Mouse (Mus musculus) gastrocnemius, adult 8-10 months (tissue): Measurements from ENCODE around the gene Shc2. TPM values are rescaled to one million over a fixed set of nuclear protein-coding genes. Genes with fewer than 3 reads are reported as not detected.

Experiments
- DNase-seq, 2 experiments: peaks; one replicate each; pipeline ENCODE4 v3.0.0; 2022; ENCODE audit warnings: low spot score in 2 of 2
- total RNA-seq, 4 experiments: library from RNA; stranded (reverse); gene quantifications; 2 replicates each; pipeline ENCODE4 v1.2.4; 2022

Shc2 gene
- total RNA-seq, 4 experiments from 2014 or later, result 5.4 to 13.0 (median 8.7) TPM

DNA sequence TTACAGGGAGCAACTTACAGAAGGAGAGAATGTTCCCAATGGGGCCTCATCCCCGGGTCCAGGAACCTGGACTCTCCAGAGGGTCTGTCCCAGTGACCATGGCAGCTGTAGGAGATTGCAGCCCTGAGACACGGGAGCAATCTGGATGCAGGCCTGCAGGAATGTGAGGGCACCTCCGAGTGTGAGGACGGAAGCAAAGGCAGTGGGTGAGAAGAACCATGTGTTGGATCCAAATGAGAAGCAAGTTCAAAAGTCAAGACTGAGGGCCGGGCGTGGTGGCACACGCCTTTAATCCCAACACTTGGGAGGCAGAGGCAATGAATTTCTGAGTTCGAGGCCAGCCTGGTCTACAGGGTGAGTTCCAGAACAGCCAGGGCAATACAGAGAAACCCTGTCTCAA lies 56.2 kb downstream of the Shc2 start:
- no peak for DNase-seq

DNA sequence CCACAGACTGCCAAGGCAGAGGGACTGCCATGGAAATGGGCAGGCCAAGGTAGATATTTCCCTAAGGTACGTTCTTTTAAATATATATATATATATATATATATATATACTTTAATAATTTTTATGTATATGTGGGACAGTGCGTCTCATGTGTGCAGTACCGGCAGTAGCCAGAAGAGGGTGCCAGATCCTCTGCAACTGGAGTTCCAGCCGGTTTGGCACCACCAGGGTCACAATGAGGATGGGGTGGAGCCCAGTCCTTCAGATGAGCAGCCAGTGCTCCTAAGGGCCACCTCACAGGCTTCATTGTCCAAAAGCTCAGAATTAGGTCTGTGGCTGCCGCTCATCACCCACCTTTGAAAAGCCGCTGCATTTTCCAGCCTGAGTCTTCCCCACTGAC lies 56.9 kb downstream of the Shc2 start:
- DNase-seq, result no peak

GRCm38 (mm10) chr10:79580356-79580755 lies 57.4 kb downstream of the Shc2 start:
- no peak for DNase-seq

GRCm38 (mm10) chr10:79579781-79580180 lies 57.9 kb downstream of the Shc2 start:
- DNase-seq, result no peak

- DNase-seq, result no peak
Measured at GRCm38 (mm10) chr10:79578891-79579290, 58.8 kb downstream of the Shc2 start.

DNA sequence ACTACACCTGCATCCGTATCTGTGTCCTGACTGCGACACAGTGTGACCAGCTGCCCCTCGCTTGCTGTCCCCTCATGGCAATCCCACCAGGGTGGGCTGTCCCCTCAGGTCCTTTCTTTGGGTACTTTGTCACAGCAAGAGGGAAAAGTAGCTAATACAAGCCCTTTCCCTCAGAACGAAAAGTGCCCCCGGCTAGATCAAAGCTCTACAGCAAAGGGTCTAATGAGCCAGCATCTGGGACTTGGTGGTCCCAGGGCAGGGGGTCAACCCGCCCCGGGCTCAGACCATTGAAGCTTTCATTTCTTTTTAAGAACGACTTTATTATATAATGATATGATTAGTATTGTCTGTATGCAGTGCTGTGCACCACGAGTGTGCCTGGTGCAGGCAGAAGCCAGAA lies 59.4 kb downstream of the Shc2 start:
- DNase-seq, result no peak

DNA sequence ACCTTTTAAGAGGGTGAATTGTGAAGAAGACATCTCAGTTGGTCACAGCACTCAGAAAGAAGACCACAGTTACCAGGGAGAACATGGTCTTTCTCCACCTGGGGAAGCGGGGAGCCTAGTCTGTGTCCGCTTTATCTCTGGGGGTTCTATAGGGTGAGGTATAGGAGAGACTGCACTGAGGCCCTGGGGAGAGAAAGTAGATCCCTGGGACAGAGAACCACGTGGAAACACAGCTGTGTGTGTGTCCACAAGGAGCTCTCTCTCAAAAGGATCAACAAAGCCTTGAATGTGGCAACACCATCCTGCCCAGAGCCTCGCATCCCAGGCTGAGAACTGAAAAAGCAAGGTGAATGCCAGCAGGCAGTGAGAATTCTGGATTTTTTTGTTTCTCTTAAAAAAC lies 60.3 kb downstream of the Shc2 start:
- DNase-seq, result no peak

GRCm38 (mm10) chr10:79575754-79576153 lies 62.0 kb downstream of the Shc2 start:
- no peak for DNase-seq

DNA sequence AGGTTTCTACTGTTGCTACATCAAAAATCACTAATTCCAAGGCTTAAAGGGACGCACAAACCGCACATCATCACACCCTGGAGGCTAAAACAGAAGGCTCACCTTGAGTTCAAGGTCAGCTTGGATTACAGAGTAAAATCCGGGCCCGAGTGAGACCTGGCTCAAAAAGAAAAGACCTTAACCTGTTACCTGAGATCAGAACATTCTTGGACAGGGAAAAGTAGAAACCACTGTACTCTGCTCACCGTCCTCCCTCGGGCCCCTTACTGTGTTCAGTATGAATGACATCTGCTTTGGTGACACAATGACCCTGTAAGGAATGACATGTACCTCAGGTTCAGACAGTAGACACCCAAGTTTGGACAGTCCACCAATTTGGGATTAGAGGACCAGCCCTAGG lies 62.9 kb downstream of the Shc2 start:
- no peak for DNase-seq

- DNase-seq, result no peak
Measured at GRCm38 (mm10) chr10:79574350-79574749, 63.4 kb downstream of the Shc2 start.

- DNase-seq, result no peak
Measured at GRCm38 (mm10) chr10:79573611-79574010, 64.1 kb downstream of the Shc2 start.

- no peak for DNase-seq
Measured at GRCm38 (mm10) chr10:79571314-79571713, 66.4 kb downstream of the Shc2 start.

DNA sequence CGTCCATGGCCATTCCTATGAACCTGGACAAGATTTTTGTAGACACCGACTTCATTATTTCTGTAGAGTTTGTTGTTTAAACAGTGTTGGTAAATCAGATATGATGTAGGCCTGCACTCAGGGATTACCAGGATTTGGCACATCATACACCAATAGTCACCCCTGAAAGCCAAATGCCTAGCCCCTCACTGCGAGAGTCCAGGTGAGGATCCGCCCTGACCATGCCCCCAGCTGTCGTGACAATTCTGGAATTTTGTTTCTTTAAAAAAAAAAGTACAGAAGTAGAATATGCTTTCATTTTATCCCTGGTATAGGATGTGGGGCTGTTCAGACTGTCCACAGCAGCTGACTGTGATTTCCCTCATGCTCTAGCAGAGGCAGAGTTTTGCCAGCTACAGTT lies 67.8 kb downstream of the Shc2 start:
- DNase-seq, result no peak

Other genes with a start within 250 kb of the Shc2 start
- not detected for gene Vmn2r83, start 169.2 kb downstream of the Shc2 start, total RNA-seq
- gene Plpp2, start 104.1 kb downstream of the Shc2 start, total RNA-seq, result 1 to 10 TPM in 1 of 4 experiments, under 1 TPM in 3; 0.29 to 1.3 (median 0.50) TPM
- 10 to 100 TPM; 20.1 to 23.4 (median 21.2) TPM for gene Mier2, start 82.7 kb downstream of the Shc2 start, total RNA-seq
- not detected for gene Theg, start 50.6 kb downstream of the Shc2 start, total RNA-seq
- gene C2cd4c, start 23.9 kb downstream of the Shc2 start, total RNA-seq, result 1 to 10 TPM in 1 of 4 experiments, under 1 TPM in 3; 0.22 to 1.1 (median 0.68) TPM
- 100 to 1,000 TPM in 1 of 4 experiments, 10 to 100 TPM in 3; 32.0 to 113 (median 56.6) TPM for gene Odf3l2, start 7.8 kb upstream of the Shc2 start, total RNA-seq
- not detected for gene Madcam1, start 26.6 kb upstream of the Shc2 start, total RNA-seq
- 10 to 100 TPM; 17.6 to 21.1 (median 20.1) TPM for gene Tpgs1, start 31.5 kb upstream of the Shc2 start, total RNA-seq
- gene Cdc34, start 44.3 kb upstream of the Shc2 start, total RNA-seq, result 100 to 1,000 TPM; 381 to 451 (median 390) TPM
- 10 to 100 TPM in 3 of 4 experiments, 1 to 10 TPM in 1; 9.9 to 15.9 (median 10.2) TPM for gene Gzmm, start 51.1 kb upstream of the Shc2 start, total RNA-seq
- gene Bsg, start 66.6 kb upstream of the Shc2 start, total RNA-seq, result 100 to 1,000 TPM; 524 to 920 (median 651) TPM
- under 1 TPM; 0.39 to 0.86 (median 0.73) TPM for gene Hcn2, start 78.7 kb upstream of the Shc2 start, total RNA-seq
- 10 to 100 TPM; 34.1 to 47.2 (median 38.3) TPM for gene Polrmt, start 108.7 kb upstream of the Shc2 start, total RNA-seq
- not detected for gene Fgf22, start 117.2 kb upstream of the Shc2 start, total RNA-seq
- 10 to 100 TPM; 51.9 to 80.5 (median 53.3) TPM for gene Rnf126, start 129.0 kb upstream of the Shc2 start, total RNA-seq
- 1 to 10 TPM in 2 of 4 experiments, under 1 TPM in 2; 0.73 to 1.2 (median 1.1) TPM for gene Fstl3, start 139.4 kb upstream of the Shc2 start, total RNA-seq
- not detected for gene Prss57, start 153.0 kb upstream of the Shc2 start, total RNA-seq
- gene Palm, start 155.7 kb upstream of the Shc2 start, total RNA-seq, result 10 to 100 TPM in 3 of 4 experiments, 1 to 10 TPM in 1; 6.8 to 12.3 (median 11.2) TPM
- not detected for gene Misp, start 183.1 kb upstream of the Shc2 start, total RNA-seq
- gene Ptbp1, start 216.5 kb upstream of the Shc2 start, total RNA-seq, result 10 to 100 TPM; 11.8 to 19.3 (median 14.8) TPM
- gene Prtn3, start 236.6 kb upstream of the Shc2 start, total RNA-seq, result not detected
- gene Plppr3, start 236.7 kb upstream of the Shc2 start, total RNA-seq, result under 1 TPM in 1 of 4 experiments, not detected in 3; 0.40 TPM
- gene Elane, start 248.3 kb upstream of the Shc2 start, total RNA-seq, result not detected